Mouse (Mus musculus) CD4-positive naive resting alpha-beta T cell, adult 76 days (primary cell): ENCODE measurements around the gene Gm5346. TPM values are rescaled to one million over a fixed set of nuclear protein-coding genes. Genes with fewer than 3 reads are reported as not detected.

Source experiments
- total RNA-seq: library from RNA; stranded (reverse); gene quantifications from one replicate; pipeline ENCODE4 v1.2.4, GENCODE M21; 2023

Gene Gm5346
- total RNA-seq, result not detected

GRCm38 (mm10) chr8:43627176-43627575, at the start of gene Gm5346:
Gm5346 (minus strand) TSS chr8:43627276.

GRCm38 (mm10) chr8:43576607-43577006, 50.5 kb downstream of the Gm5346 start, which contains the start of gene Adam26a:
Adam26a (minus strand) TSS chr8:43576707.

Other genes with a start within 250 kb of the Gm5346 start
- not detected for gene Adam26b, start 99.2 kb downstream of the Gm5346 start, total RNA-seq
- gene Adam26a, start 50.6 kb downstream of the Gm5346 start, total RNA-seq, result not detected
- not detected for gene Adam34, start 82.8 kb upstream of the Gm5346 start, total RNA-seq